Mouse (Mus musculus): ENCODE measurements around the gene Aff1. TPM values are rescaled to one million over a fixed set of nuclear protein-coding genes. Genes with fewer than 3 reads are reported as not detected.

Aff1 gene
- total and polyA plus RNA-seq, 2 experiments = 4.1 to 6.5 TPM

GRCm38 (mm10) chr5:103714943-103715342 is 22.8 kb downstream of the Aff1 start:
- no peak for DNase-seq (ENCODE audit: extremely low read depth, low read depth, low spot score)
- no peak overlapping the region for H3K9ac ChIP-seq (ENCODE audit: low read depth, low read length)
- no peaks in the 10 kb centered on the region for H3K4me1 ChIP-seq (ENCODE audit: control insufficient read depth, insufficient read depth, low read length)
- no peaks in the 10 kb centered on the region for H3K36me3 ChIP-seq (ENCODE audit: control insufficient read depth, insufficient read depth, low read length)
- TF ChIP-seq POLR2A (IDR thresholded peaks at IDR 0.05; ENCODE audit: extremely low read depth, insufficient read depth, low read length) (no peak), CTCF (IDR thresholded peaks at IDR 0.05; ENCODE audit: low read depth, low read length) (no peak)
- no peak overlapping the region for H3K27ac ChIP-seq (replicated peaks; ENCODE audit: insufficient read depth, low read depth, low read length)
- 0 out of 2 replicates have a peak, but pooled peaks cover 3% of the 10 kb centered on the region for H3K79me2 ChIP-seq (ENCODE audit: control insufficient read depth, insufficient read depth, low read length)
- 78% methylated on average over 6 of the region's 6 CpGs for WGBS
- no peak overlapping the region for H3K4me3 ChIP-seq (ENCODE audit: insufficient read depth, low read depth, low read length)
- H3K27me3 ChIP-seq (ENCODE audit: control insufficient read depth, insufficient read depth, low read length) = no peaks in the 10 kb centered on the region

GRCm38 (mm10) chr5:103716824-103717342 is 24.7 kb downstream of the Aff1 start:
- no peak for DNase-seq (ENCODE audit: extremely low read depth, low read depth, low spot score)
- no peaks in the 10 kb centered on the region for H3K36me3 ChIP-seq (ENCODE audit: control insufficient read depth, insufficient read depth, low read length)
- no peak overlapping the region for H3K4me3 ChIP-seq (ENCODE audit: insufficient read depth, low read depth, low read length)
- H3K4me1 ChIP-seq (ENCODE audit: control insufficient read depth, insufficient read depth, low read length) = no peaks in the 10 kb centered on the region
- no peak overlapping the region for H3K27ac ChIP-seq (replicated peaks; ENCODE audit: insufficient read depth, low read depth, low read length)
- H3K9ac ChIP-seq (ENCODE audit: low read depth, low read length) = no peak overlapping the region
- 0 out of 2 replicates have a peak, but pooled peaks cover 3% of the 10 kb centered on the region for H3K79me2 ChIP-seq (ENCODE audit: control insufficient read depth, insufficient read depth, low read length)
- WGBS = 93% methylated on average over 5 of the region's 5 CpGs
- H3K27me3 ChIP-seq (ENCODE audit: control insufficient read depth, insufficient read depth, low read length) = no peaks in the 10 kb centered on the region
- TF ChIP-seq POLR2A (IDR thresholded peaks at IDR 0.05; ENCODE audit: extremely low read depth, insufficient read depth, low read length) (no peak), CTCF (IDR thresholded peaks at IDR 0.05; ENCODE audit: low read depth, low read length) (no peak)

- no peak for DNase-seq (ENCODE audit: extremely low read depth, low read depth, low spot score)
- no peaks in the 10 kb centered on the region for H3K36me3 ChIP-seq (ENCODE audit: control insufficient read depth, insufficient read depth, low read length)
- 61% methylated on average over 6 of the region's 6 CpGs for WGBS
- H3K79me2 ChIP-seq (ENCODE audit: control insufficient read depth, insufficient read depth, low read length) = no peaks in the 10 kb centered on the region
- H3K27ac ChIP-seq (replicated peaks; ENCODE audit: insufficient read depth, low read depth, low read length) = no peak overlapping the region
- no peaks in the 10 kb centered on the region for H3K4me1 ChIP-seq (ENCODE audit: control insufficient read depth, insufficient read depth, low read length)
- H3K4me3 ChIP-seq (ENCODE audit: insufficient read depth, low read depth, low read length) = no peak overlapping the region
- no peaks in the 10 kb centered on the region for H3K27me3 ChIP-seq (ENCODE audit: control insufficient read depth, insufficient read depth, low read length)
- no peak overlapping the region for H3K9ac ChIP-seq (ENCODE audit: low read depth, low read length)
- TF ChIP-seq POLR2A (IDR thresholded peaks at IDR 0.05; ENCODE audit: extremely low read depth, insufficient read depth, low read length) = no peak
- TF ChIP-seq CTCF (IDR thresholded peaks at IDR 0.05; ENCODE audit: low read depth, low read length) = no peak
These were observed 27.0 kb downstream of the Aff1 start for GRCm38 (mm10) chr5:103719131-103719530.

GRCm38 (mm10) chr5:103719851-103720250 is 27.7 kb downstream of the Aff1 start:
- TF ChIP-seq CTCF (IDR thresholded peaks at IDR 0.05; ENCODE audit: low read depth, low read length) = no peak
- no peak for TF ChIP-seq POLR2A (IDR thresholded peaks at IDR 0.05; ENCODE audit: extremely low read depth, insufficient read depth, low read length)

GRCm38 (mm10) chr5:103720967-103721366 is 28.8 kb downstream of the Aff1 start:
- Histone ChIP-seq H3K27ac (replicated peaks; ENCODE audit: insufficient read depth, low read depth, low read length) (no peak overlapping the region), H3K4me1 (ENCODE audit: control insufficient read depth, insufficient read depth, low read length) (no peaks in the 10 kb centered on the region), H3K9ac (ENCODE audit: low read depth, low read length) (no peak overlapping the region), H3K36me3 (ENCODE audit: control insufficient read depth, insufficient read depth, low read length) (no peaks in the 10 kb centered on the region), H3K27me3 (ENCODE audit: control insufficient read depth, insufficient read depth, low read length) (no peaks in the 10 kb centered on the region), H3K4me3 (ENCODE audit: insufficient read depth, low read depth, low read length) (no peak overlapping the region), H3K79me2 (ENCODE audit: control insufficient read depth, insufficient read depth, low read length) (no peaks in the 10 kb centered on the region)
- no peak for TF ChIP-seq POLR2A (IDR thresholded peaks at IDR 0.05; ENCODE audit: extremely low read depth, insufficient read depth, low read length)
- TF ChIP-seq CTCF (IDR thresholded peaks at IDR 0.05; ENCODE audit: low read depth, low read length) = no peak
- WGBS = 83% methylated on average over 6 of the region's 6 CpGs
- no peak for DNase-seq (ENCODE audit: extremely low read depth, low read depth, low spot score)

More at GRCm38 (mm10) chr5:103719851-103720250, 27.7 kb downstream of the Aff1 start:
- Histone ChIP-seq H3K4me1 (ENCODE audit: control insufficient read depth, insufficient read depth, low read length) (no peaks in the 10 kb centered on the region), H3K36me3 (ENCODE audit: control insufficient read depth, insufficient read depth, low read length) (no peaks in the 10 kb centered on the region), H3K27ac (replicated peaks; ENCODE audit: insufficient read depth, low read depth, low read length) (no peak overlapping the region), H3K79me2 (ENCODE audit: control insufficient read depth, insufficient read depth, low read length) (no peaks in the 10 kb centered on the region), H3K4me3 (ENCODE audit: insufficient read depth, low read depth, low read length) (no peak overlapping the region), H3K27me3 (ENCODE audit: control insufficient read depth, insufficient read depth, low read length) (no peaks in the 10 kb centered on the region), H3K9ac (ENCODE audit: low read depth, low read length) (no peak overlapping the region)
- DNase-seq (ENCODE audit: extremely low read depth, low read depth, low spot score) = no peak
- 64% methylated on average over 3 of the region's 3 CpGs for WGBS

- Histone ChIP-seq H3K27ac (replicated peaks; ENCODE audit: insufficient read depth, low read depth, low read length) (no peak overlapping the region), H3K9ac (ENCODE audit: low read depth, low read length) (no peak overlapping the region), H3K36me3 (ENCODE audit: control insufficient read depth, insufficient read depth, low read length) (no peaks in the 10 kb centered on the region), H3K79me2 (ENCODE audit: control insufficient read depth, insufficient read depth, low read length) (no peaks in the 10 kb centered on the region), H3K27me3 (ENCODE audit: control insufficient read depth, insufficient read depth, low read length) (no peaks in the 10 kb centered on the region), H3K4me1 (ENCODE audit: control insufficient read depth, insufficient read depth, low read length) (no peaks in the 10 kb centered on the region), H3K4me3 (ENCODE audit: insufficient read depth, low read depth, low read length) (no peak overlapping the region)
- 84% methylated on average over 4 of the region's 4 CpGs for WGBS
- DNase-seq (ENCODE audit: extremely low read depth, low read depth, low spot score) = peak; percentile 17
- TF ChIP-seq CTCF (IDR thresholded peaks at IDR 0.05; ENCODE audit: low read depth, low read length) (no peak), POLR2A (IDR thresholded peaks at IDR 0.05; ENCODE audit: extremely low read depth, insufficient read depth, low read length) (no peak)
These were observed 29.3 kb downstream of the Aff1 start for GRCm38 (mm10) chr5:103721490-103721889.

All from liver, adult 2 months (tissue).